Mouse (Mus musculus) midbrain, embryonic 12.5 days (tissue): ENCODE data around the gene Far2. TPM values are rescaled to one million over a fixed set of nuclear protein-coding genes. Genes with fewer than 3 reads are reported as not detected.

Source experiments
- ATAC-seq: fragments of 200-750 bp; cut with Nextera tagmentation; 2 replicates; pipeline ENCODE4 v1.8.0; 2017; ENCODE audit warnings: low read depth, moderate TSS enrichment, moderate library complexity; ENCODE audit not compliant: low FRiP score
- H3K27ac ChIP-seq: fragments of 300-500 bp; sonication (generic); replicated peaks from 2 replicates; pipeline ENCODE4 v1.5.1; 2016; ENCODE audit warnings: mild to moderate bottlenecking
- H3K27me3 ChIP-seq: fragments of 300-500 bp; sonication (generic); 2 replicates; pipeline ENCODE4 v1.6.1; 2016; ENCODE audit warnings: mild to moderate bottlenecking
- H3K36me3 ChIP-seq: fragments of 300-500 bp; sonication (generic); 2 replicates; pipeline ENCODE4 v1.6.1; 2016
- H3K4me1 ChIP-seq: fragments of 300-500 bp; sonication (generic); 2 replicates; pipeline ENCODE4 v1.6.1; 2016
- H3K4me2 ChIP-seq: fragments of 300-500 bp; sonication (generic); replicated peaks from 2 replicates; pipeline ENCODE4 v1.6.1; 2016; ENCODE audit warnings: mild to moderate bottlenecking, moderate library complexity
- H3K4me3 ChIP-seq: fragments of 300-500 bp; sonication (generic); 2 replicates; pipeline ENCODE4 v1.5.1; 2016; ENCODE audit warnings: mild to moderate bottlenecking
- H3K9ac ChIP-seq: fragments of 300-500 bp; sonication (generic); replicated peaks from 2 replicates; pipeline ENCODE4 v1.6.1; 2016; ENCODE audit warnings: mild to moderate bottlenecking, moderate library complexity
- H3K9me3 ChIP-seq: fragments of 300-500 bp; sonication (generic); 2 replicates; pipeline ENCODE4 v1.6.1; 2016; ENCODE audit warnings: mild to moderate bottlenecking
- WGBS: fragments of 180-500 bp; shearing (Covaris S2); methylation state at CpG from one replicate; pipeline ENCODE4 v1.1.7; 2016; 5-methylcytosine and 5-hydroxymethylcytosine counted together
- polyA plus RNA-seq: library from polyadenylated mRNA; unstranded; fragments of >200 nt; fragmentation: Nextera tagmentation; extraction: Ambion mirVana; gene quantifications from 2 replicates; pipeline ENCODE4 v1.2.1, GENCODE M21; 2016

Far2 gene
- polyA plus RNA-seq, 1 experiment from 2014 or later: 4.0 TPM

GRCm38 (mm10) chr6:148199729-148200128 lies 152.7 kb downstream of the Far2 start:
- H3K36me3 ChIP-seq: peaks cover 58% of the 10 kb centered on the region
- no peaks in the 10 kb centered on the region for H3K4me1 ChIP-seq
- H3K27me3 ChIP-seq: no peaks in the 10 kb centered on the region
- ATAC-seq: no peak
- H3K27ac ChIP-seq: no peak overlapping the region
- H3K4me3 ChIP-seq: no peak overlapping the region
- no peak overlapping the region for H3K4me2 ChIP-seq
- WGBS: 95% methylated on average over 3 of the region's 3 CpGs
- no peaks in the 10 kb centered on the region for H3K9me3 ChIP-seq
- H3K9ac ChIP-seq: no peak overlapping the region

GRCm38 (mm10) chr6:148205134-148205533 lies 158.1 kb downstream of the Far2 start:
- Histone ChIP-seq H3K27ac (no peak overlapping the region), H3K4me2 (no peak overlapping the region), H3K4me3 (no peak overlapping the region), H3K36me3 (peaks cover 36% of the 10 kb centered on the region), H3K27me3 (no peaks in the 10 kb centered on the region), H3K9ac (no peak overlapping the region), H3K4me1 (0 out of 2 replicates have a peak, but pooled peaks cover under 1% of the 10 kb centered on the region), H3K9me3 (no peaks in the 10 kb centered on the region)
- WGBS: 97% methylated on average over 1 of the region's 1 CpGs
- ATAC-seq: no peak

GRCm38 (mm10) chr6:148207522-148207921 lies 160.5 kb downstream of the Far2 start:
- Histone ChIP-seq H3K4me1 (peaks cover 10% of the 10 kb centered on the region), H3K9me3 (no peaks in the 10 kb centered on the region), H3K27ac (no peak overlapping the region), H3K36me3 (peaks cover 18% of the 10 kb centered on the region), H3K4me2 (no peak overlapping the region), H3K4me3 (no peak overlapping the region), H3K9ac (no peak overlapping the region), H3K27me3 (no peaks in the 10 kb centered on the region)
- WGBS: 88% methylated on average over 1 of the region's 1 CpGs
- no peak for ATAC-seq

- peak; percentile 70 for ATAC-seq
- Histone ChIP-seq H3K36me3 (no peaks in the 10 kb centered on the region), H3K9me3 (no peaks in the 10 kb centered on the region), H3K4me1 (peaks cover 15% of the 10 kb centered on the region), H3K4me2 (peak overlapping the region; percentile 74), H3K27me3 (no peaks in the 10 kb centered on the region), H3K9ac (peak overlapping the region; percentile 93), H3K27ac (peak overlapping the region; percentile 87), H3K4me3 (peak overlapping the region; percentile 75)
- under 1% methylated on average over 51 of the region's 51 CpGs for WGBS
These were observed 164.4 kb downstream of the Far2 start for GRCm38 (mm10) chr6:148211391-148211876.

GRCm38 (mm10) chr6:148211897-148212680 lies 165.0 kb downstream of the Far2 start, which contains the start of gene Ergic2:
Ergic2 (minus strand) TSS chr6:148212374.
- Histone ChIP-seq H3K36me3 (no peaks in the 10 kb centered on the region), H3K4me1 (peaks cover 15% of the 10 kb centered on the region), H3K27me3 (no peaks in the 10 kb centered on the region), H3K9me3 (no peaks in the 10 kb centered on the region), H3K9ac (peak within 1 kb of the TSS; percentile 93), H3K4me2 (peak within 1 kb of the TSS; percentile 74), H3K27ac (peak within 1 kb of the TSS; percentile 87), H3K4me3 (peak within 1 kb of the TSS; percentile 75)
- WGBS: 1% methylated on average over 61 of the region's 61 CpGs
- ATAC-seq: peak; percentile 99

DNA sequence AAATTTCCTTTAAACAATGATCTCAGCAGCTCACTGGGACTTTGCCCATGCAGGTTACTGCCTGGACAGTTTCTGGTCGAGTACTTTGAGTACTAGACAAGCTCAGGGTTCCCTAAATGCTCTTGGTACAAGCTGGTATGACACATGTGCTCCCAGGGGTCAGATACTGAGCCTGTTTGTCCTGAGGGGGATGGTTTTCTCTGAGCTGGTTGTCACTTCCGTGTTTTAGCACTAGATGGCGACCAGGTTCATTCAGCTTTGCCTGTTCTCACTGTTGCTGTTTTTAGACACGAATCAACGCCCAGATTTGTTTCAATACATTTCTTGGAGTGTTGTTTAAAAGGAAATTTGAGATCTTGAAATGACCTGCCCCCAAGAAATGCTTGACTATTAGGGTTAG lies 167.7 kb downstream of the Far2 start:
- ATAC-seq: no peak
- Histone ChIP-seq H3K27ac (no peak overlapping the region), H3K4me2 (no peak overlapping the region), H3K27me3 (no peaks in the 10 kb centered on the region), H3K9ac (no peak overlapping the region), H3K36me3 (no peaks in the 10 kb centered on the region), H3K4me3 (no peak overlapping the region), H3K9me3 (no peaks in the 10 kb centered on the region), H3K4me1 (peaks cover 15% of the 10 kb centered on the region)
- 15% methylated on average over 5 of the region's 5 CpGs for WGBS

- H3K9ac ChIP-seq: no peak overlapping the region
- no peak overlapping the region for H3K4me3 ChIP-seq
- H3K9me3 ChIP-seq: no peaks in the 10 kb centered on the region
- WGBS: 89% methylated on average over 4 of the region's 4 CpGs
- H3K27me3 ChIP-seq: no peaks in the 10 kb centered on the region
- peaks cover 6% of the 10 kb centered on the region; the same call in 1 of the 2 replicates for H3K4me1 ChIP-seq
- no peak for ATAC-seq
- H3K36me3 ChIP-seq: no peaks in the 10 kb centered on the region
- no peak overlapping the region for H3K4me2 ChIP-seq
- H3K27ac ChIP-seq: no peak overlapping the region
These were observed 169.7 kb downstream of the Far2 start for GRCm38 (mm10) chr6:148216752-148217151.

DNA sequence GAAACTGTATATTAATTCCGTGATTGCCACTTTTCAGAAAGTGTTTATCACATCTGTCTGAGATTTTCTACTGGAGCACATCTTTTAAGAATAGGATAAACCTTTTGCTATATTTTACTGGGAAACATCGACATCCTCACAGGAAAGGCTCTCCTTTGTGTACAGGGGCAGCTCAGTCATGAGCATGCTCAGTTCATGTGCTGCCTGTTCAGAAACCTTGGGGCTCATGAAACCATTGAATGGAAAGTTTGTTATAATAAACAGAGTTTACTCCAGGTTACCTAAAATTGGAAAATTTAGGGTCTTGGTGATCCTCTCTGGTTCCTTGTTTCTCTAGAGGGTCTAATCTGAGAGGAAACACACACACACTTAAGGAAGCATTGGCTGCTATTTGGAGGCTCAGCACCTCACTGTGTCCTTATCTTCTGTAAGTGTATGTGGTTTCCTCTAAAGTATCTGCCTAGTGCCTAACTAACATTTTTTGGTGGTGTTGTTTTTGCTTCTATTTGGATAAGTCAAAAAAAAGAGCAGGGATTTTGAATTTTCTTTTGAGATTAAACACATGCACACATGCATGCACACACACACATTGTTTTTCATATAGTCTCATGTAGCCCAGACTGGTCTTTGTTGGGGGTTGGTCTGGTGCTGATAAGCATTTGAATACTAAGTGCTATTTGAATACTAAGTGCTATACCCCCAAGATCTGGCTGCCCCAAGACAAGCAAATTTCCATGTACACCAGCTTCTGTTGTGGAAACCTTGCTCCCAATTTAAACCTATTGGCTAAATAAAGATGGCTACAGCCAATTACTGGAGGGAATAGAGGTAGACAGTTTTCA lies 171.4 kb downstream of the Far2 start:
- ATAC-seq: no peak
- 80% methylated on average over 2 of the region's 2 CpGs for WGBS

DNA sequence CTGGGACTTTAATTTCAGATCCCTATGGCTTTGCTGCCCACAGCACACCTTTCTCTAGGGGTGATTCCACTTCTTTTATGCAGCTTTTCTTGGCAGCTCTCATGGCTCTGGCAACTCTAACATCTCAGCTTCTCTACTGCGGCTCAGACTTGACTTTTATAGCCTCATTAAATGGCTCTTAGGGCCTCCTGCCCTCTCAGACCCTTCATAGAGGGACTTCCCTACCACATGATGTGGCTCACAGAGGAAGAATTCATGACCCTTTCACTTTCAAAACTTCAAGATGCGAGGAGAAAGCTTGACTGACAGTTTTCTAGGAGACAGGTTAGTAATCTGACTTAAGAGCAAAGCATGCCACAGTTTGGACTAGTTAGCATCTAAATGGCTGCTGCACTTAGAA lies 175.6 kb downstream of the Far2 start:
- no peak overlapping the region for H3K9ac ChIP-seq
- no peaks in the 10 kb centered on the region for H3K36me3 ChIP-seq
- H3K27me3 ChIP-seq: no peaks in the 10 kb centered on the region
- H3K4me2 ChIP-seq: no peak overlapping the region
- H3K4me1 ChIP-seq: no peaks in the 10 kb centered on the region
- no peak overlapping the region for H3K27ac ChIP-seq
- H3K4me3 ChIP-seq: no peak overlapping the region
- WGBS: 68% methylated on average over 2 of the region's 2 CpGs
- no peak for ATAC-seq
- H3K9me3 ChIP-seq: no peaks in the 10 kb centered on the region

More for the DNA sequence above, 171.4 kb downstream of the Far2 start:
- Histone ChIP-seq H3K27ac (no peak overlapping the region), H3K9me3 (no peaks in the 10 kb centered on the region), H3K9ac (no peak overlapping the region), H3K4me1 (no peaks in the 10 kb centered on the region), H3K27me3 (no peaks in the 10 kb centered on the region), H3K36me3 (no peaks in the 10 kb centered on the region), H3K4me2 (no peak overlapping the region), H3K4me3 (no peak overlapping the region)

GRCm38 (mm10) chr6:148227542-148227941 lies 180.5 kb downstream of the Far2 start:
- Histone ChIP-seq H3K4me2 (no peak overlapping the region), H3K27ac (no peak overlapping the region), H3K4me1 (no peaks in the 10 kb centered on the region), H3K4me3 (no peak overlapping the region), H3K36me3 (no peaks in the 10 kb centered on the region), H3K9ac (no peak overlapping the region), H3K27me3 (no peaks in the 10 kb centered on the region), H3K9me3 (no peaks in the 10 kb centered on the region)
- 75% methylated on average over 3 of the region's 3 CpGs for WGBS
- ATAC-seq: no peak
